Mouse (Mus musculus) layer of hippocampus, postnatal 25 days (tissue): ENCODE results near the gene Clptm1. TPM values are rescaled to one million over a fixed set of nuclear protein-coding genes. Genes with fewer than 3 reads are reported as not detected.
"Not testable (repeated sequence)": the region's sequence is repeated elsewhere in the genome, so short reads cannot be mapped to it uniquely, and the experiment has no call there.

Experiments
- DNase-seq, 2 experiments: peaks; one replicate each; pipeline ENCODE4 v3.0.0; 2022; ENCODE audit warnings: mixed read lengths in 2 of 2, low spot score in 1 of 2; ENCODE audit errors: extremely low spot score in 1 of 2
- total RNA-seq, 2 experiments: library from RNA; stranded (reverse); gene quantifications; 2 replicates each; pipeline ENCODE4 v1.2.3; 2021

The Clptm1 gene
- total RNA-seq, 2 experiments from 2014 or later = 148 TPM

DNA sequence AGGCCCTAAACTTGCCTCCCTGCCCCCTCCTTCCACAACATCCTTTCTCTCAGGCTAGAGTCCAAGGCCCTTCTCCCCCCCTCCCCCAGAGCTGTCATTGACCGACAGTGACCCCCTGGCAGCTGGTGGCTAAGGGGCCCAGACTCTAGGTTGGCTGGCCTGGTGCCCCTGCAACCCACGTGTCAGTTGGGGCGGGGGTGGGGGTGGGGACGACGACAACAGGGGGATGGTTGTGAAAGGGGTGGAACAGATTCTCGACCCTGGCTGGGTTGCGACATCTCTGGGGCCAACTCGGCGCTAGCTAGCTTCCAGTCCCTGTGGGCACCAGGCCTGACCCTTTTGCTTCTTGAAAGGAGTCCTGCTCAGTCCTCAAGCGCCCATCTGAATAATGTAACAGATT, 28.6 kb upstream of the Clptm1 start:
- DNase-seq = no peak

DNA sequence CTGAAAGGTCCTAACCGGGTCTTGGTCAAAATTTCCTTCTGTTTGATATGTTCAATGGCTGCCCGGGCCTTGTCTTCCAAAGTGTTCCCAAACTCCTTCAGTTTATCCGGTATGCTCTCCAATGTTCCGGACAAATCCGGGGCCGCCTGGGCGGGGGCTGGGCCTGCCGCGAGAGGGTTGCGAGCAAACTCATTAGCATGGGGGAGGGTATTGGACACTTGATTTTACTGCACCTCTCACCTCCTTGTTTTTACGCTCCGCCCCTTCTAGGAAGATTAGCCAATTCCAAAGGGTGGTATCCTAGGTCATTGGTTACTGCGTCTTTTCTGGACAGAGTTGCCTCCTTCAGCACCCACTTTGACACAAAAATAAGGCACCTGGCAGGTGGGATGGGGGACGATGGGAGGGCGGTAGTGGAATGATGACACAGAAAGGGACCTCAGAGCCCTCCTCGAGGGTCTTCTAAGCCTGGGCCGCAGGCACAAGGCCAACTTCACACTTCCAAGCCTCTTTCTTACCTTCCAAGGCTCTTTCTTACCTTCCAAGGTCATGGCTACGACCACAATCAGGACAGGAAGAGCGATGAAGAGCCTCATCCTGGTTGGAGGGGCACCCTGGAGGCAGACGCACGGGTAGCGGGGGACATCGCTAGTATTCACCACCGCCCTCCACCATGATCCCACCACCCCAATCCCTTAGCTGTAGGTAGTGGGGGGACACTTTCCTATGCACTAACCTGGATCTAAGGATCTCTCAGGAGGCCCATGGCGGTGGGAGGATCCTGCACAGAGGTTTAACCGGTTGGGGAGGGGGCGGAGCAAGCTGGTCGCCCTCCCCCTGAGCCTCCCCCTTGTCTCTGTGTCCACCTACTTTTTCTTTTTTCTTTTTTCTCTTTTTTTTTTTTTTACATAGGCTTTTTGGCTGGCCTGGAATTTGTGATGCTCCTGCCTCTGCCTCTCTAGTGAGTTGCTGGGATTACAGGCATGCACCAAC, 27.3 kb upstream of the Clptm1 start, which contains the start of gene Apoc1:
TSS of gene Apoc1 (minus strand) at position 788 of the 993 bp plus-strand sequence.
- DNase-seq = no peak

DNA sequence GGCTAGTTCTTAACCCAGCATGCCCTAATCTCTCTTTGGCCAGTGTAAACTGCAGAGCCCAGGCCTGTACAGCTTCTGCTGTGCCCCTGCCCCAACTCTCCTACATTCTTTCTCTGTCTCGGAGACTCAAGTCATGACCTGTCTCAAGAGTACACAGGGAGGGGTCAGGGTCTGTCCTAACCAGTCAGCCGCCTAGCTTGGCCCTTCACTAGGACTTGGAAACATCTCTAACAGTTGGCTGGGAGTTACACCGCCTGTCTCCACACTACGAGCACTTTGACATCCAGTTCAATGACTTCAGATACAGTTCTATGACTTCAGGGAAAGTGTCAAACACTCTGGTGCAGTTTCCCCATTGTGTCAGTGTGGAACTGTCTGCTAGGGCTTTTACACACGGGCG, 26.6 kb upstream of the Clptm1 start:
- DNase-seq = no peak

DNA sequence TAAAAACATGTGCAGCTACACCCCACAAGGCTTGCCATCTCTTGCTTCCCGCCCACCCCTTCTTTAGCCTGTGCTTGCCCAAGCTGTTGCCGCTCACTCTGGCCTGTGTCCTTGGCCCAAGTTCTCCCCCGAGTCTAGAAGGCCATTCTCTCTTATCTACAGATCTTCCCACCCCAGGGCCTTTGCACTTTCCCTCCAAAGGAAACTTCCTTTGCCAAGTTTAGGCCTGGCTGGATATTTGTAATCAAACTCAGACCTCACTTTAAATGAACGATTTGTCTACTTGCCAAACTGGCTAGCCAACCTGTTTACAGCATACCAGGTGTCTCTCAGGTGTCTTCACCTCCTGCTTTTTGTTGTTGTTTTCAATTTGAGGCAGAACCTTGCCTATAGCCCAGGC, 26.0 kb upstream of the Clptm1 start:
- no peak for DNase-seq

DNA sequence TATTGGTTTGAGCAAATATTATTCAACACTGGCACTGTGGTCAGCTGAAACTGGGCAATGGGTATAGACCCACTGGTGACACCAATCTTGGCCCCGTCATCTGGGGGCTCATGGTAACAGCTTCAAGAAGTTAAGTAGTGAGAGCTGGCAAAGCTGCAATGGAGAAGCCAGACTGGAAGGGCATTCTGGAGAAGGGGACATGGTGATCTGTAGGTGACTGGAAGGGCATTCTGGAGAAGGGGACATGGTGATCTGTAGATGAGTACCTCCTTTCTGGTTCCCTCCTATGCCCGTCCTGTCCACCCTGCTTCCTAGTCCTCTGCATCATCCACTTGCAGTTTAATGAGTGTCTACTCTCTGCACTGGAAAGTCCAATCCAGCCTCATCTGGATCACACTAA, 23.8 kb upstream of the Clptm1 start:
- no peak for DNase-seq

DNA sequence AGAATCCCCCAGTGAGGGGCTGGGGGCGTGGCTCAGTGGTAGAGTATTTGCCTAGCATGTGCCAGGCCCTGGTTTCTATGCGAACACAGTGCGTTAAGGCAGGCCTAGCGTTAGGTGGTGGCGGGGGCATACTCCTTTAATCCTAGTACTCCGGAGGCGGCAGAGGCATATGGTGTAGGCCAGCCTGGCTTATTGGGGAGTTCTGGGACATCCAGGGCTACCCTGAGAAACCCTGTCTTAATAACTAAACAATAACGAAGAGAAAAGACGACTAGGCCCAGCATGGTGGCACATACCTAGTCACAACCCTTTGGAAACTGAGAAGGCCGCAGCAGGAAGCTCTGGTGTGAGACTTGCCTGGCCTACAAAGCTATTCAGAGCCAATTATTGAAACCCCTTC, 23.3 kb upstream of the Clptm1 start:
- no peak for DNase-seq

DNA sequence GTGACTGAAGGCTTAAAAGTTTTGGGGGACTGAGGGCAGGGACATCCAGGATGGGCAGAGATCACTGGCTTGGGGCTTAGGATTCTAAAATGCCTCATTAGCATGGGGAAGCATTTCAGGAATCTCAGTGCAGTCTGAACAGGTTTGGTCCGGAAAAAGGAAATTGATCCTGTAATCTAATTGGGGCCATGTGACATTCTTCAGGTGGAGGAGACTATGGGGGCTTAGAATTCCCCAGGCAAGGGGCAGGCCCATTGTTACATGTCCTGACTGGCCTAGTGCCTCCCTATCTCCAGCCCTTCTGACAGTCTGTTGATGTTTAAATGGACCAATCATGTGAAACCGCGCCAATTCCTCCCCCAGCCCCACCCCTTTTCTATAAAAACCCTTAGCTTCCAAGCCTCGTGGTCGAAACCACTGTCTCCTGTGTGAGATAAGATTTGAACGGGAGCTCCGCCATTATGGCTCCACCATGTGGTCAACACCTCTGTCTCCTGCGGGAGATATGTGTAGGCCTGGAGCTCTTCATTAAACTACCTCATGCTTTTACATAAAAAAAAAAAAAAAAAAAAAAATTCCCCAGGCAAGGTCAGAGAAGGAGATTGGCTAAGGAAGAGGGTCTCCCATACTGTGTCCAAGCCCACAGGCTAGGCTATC, 22.2 kb upstream of the Clptm1 start:
- DNase-seq = not testable (repeated sequence)

DNA sequence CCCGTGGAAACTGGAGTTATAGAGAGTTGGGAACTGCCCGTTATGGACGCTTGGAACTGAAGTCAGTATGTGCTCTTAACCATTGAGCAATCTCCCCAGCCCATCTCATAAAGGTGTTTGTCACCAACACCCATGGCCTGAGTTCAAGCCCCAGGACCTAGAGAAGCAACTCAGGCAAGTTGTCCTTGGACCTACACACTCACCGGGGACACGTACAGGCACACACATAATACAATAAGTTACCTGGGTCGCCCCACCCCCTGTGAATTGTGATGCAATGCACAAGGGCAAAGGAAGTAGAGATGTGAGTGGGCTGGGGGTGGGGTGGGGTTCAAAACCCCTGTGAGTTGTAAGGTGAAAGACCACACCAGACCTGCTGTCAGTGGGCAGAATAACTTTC, 21.7 kb upstream of the Clptm1 start:
- DNase-seq = no peak

DNA sequence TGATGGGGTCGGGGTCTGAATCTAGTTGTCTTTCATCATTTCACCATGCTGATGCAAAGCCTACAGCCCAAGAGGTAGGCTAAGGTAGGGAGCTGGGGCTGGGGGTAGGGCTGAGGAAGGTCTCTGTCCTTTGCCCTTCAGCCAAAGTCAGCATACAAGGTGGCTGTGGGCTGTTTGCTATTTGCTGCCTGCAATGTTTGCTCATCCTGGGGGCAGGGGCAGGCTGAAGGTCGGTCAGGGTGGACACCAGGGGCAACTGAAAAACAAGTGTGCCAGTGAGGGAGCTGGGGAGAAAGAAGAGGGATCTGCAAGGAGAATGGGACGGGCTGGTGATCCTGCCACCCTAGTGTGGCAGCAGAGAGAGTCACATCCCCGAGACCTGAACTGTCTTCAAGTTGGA, 20.5 kb upstream of the Clptm1 start:
- DNase-seq = no peak

DNA sequence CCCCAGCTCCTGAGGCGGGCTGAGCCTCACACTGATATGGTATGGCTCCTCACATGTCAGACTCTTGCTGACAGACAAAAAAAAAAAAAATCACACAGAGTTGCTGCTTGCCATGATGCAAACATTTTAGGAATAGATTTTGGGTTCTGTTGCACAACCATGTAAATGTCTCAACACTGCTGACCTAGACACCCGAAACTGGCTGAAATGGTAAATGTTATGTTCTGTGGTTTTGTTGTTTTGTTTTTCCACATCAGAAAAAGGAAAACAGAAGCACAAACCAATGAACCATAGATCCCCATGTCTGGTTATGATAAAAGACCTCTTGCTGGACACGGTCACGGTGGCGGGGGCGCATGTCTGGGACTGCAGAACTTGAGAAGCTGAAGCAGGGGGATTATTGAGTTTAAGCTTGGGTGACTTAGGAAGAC, 19.0 kb upstream of the Clptm1 start:
- DNase-seq = no peak

DNA sequence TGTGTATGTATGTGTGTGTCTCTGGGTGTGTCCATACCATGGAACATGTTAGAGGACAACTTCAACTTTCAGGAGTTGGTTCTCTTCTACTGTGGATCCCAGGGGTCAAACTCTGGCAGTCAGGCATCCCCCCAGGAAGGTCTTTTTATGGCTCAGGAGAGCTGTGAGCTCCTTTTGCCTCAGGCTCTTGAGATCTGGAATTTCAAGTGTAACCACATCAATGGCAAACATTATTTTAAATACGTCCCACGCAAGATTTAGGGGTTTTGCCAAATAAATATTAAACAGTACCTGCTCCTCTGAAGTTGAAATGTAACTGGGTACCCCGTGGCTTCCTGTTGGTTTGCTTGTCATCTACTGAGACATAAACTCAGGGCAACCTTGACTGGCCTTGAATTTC, 18.1 kb upstream of the Clptm1 start:
- DNase-seq = no peak

DNA sequence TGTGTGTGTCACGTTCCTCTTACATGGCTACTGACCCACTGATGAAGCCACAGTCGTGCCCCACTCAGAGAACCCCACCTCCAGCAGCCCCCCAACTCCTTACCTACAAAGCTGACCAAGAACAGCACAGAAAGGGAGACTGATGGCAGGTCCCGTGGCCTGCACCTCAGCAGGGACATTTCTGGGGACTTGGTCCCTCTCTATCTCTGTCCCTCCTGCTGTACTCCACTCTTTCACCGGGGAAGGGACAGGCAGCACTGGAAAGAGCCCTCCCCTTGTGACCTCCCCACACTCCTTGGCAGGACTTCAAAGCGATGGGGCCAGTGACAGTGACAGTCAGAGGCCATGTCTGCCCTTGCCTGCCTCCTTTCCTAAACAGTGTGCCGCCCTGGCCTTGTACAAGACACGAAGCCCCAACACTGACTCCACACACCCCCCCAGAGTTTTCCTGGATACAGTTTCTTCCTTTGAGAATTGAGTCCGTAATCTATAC, 16.4 kb upstream of the Clptm1 start, which contains the start of the genes Gm44805 and Apoc4:
TSS of gene Gm44805 (minus strand) at position 222 of the 493 bp plus-strand sequence.
TSS of gene Apoc4 (minus strand) at position 278 of the 493 bp plus-strand sequence.
- no peak for DNase-seq

DNA sequence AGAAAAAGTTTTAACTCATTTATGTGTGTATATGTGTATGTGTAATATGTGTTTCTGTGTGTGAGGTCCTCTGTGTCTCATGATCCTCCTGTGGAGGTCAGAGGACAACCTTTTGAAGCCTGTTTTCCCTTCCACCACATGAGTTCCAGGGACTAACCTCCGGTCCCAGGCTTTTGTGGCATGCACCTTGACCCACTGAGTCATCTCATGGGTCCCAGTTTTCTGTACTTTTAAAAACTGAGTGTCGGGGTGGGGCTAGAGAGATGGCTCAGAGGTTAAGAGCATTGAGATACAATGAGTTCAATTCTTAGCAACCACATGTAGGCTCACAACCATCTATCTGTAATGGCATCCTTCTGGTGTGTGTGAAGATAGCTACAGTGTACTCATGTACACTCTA, 15.9 kb upstream of the Clptm1 start:
- no peak for DNase-seq

DNA sequence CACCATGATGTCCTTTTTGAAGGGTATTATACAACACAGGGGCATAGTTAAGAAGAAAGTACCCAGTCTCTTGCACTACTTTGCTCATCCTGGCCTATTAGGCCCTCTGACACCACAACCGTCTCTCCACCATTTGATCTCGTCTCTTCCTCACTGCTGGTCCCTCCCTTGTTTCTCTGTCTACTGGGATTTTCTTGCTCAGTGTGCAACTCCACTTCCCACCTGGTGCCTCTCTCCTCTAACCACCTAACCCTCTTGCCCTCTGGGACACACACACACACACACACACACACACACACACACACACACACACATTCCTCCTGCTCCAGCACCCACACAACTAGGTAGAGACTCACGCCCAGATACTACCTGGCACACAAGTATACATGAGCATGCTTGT, 14.1 kb upstream of the Clptm1 start:
- DNase-seq = no peak

DNA sequence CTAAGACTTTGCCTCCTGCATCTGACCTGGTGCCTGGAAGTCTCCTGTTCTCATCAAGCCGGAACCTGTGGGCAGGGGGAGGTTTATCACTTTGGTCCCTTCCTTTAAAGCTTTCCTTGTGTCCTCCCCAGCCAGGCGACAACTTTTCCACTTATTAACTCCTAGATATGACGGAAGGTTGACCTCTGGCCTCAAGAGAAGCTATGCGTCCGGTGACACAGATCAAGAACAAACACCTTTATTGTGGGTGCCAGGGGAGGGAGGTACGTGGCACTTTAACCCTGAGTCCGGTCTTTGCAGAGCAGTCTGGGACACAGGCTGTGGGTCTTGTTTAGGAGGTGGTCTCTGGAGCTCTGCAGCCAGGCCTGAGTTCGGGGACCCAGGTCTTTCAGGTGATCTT, 13.0 kb upstream of the Clptm1 start, which contains the start of gene Apoc2:
TSS of gene Apoc2 (minus strand) at position 70 of the 400 bp plus-strand sequence.
- DNase-seq = no peak

DNA sequence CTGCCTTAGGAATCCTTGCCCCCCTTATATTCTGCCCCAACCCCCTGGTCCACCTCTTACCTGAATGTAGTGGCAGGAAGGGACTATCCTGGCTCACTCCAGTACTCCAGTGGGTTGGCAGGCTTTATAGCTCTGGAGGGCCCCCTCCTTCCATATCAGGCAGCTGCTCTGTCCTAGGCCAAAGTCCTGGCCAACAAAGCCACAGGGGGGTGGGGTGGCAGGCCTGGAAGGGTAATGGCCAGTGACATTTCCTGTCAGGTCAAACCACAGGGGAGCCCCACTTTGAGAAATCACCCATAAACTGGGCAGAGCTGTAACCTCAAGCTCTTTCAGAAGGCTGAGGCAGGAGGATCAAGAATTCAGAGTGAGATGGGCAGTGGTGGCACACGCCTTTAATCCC, 11.8 kb upstream of the Clptm1 start:
- DNase-seq = no peak

DNA sequence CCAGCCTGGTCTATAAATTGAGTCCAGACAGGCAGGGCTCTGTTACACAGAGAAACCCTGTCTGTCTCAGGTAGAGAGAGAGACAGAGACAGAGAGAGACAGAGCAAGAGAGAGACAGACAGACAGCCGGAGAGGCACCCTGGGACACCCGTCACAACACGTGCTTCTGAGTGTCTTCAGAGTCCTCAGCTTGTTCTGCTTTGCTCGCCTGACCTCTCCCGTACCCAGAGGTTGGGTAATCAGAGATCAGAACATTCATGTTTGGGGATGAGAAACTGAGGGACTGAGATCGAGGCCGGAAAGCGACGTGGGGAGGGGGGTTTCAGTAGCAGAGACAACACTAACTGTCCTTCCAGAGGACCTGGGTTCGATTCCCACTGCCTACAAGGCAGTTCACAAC, 11.0 kb upstream of the Clptm1 start:
- DNase-seq = no peak

DNA sequence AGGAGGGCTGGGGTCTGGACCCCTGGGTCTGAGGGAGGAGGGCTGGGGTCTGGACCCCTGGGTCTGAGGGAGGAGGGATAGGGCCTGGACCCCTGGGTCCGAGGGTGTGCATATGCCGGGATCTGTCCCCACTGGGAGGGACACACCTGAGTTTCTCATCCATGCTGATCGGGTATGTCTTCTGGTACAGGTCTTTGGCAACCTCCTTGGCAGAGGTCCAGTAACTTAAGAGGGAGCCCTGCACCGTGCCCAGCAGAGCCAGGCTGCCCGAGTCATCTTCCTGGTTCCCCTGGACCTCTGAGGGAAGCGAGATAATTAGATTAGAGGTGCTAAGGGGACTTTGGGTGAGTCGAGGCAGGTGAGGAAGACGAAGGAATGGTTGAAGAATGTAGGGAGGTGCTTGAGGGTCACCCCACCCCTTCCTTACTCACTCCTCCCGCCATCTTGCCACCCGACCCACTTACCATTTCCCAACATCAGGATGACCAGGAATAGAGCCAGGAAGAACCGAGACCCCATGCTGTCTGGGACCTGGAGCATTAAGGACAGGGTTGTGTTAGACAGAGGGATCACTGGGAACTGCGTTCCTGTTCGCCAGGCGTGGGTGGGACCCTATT, 8.4 kb upstream of the Clptm1 start:
- DNase-seq = no peak

DNA sequence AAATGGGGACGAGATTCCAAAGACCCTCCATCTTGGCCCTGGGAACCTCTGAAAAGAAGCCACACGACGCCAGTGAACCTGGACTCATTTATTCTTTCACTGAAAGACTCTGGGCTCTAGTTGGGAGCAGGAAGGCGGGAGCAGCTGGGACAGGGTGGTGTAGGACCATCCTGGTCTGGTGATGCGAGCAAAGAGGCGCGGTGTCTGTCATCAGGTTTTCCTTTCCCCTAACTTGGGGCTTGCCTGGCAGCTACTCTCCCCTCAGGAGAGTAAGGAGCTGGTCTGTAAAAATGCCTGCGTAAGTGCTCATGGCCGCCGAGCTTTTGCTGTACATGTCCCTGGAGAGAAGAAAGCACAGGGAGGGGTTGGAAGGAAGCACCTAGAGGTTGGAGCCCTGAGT, 6.7 kb upstream of the Clptm1 start:
- DNase-seq = no peak

DNA sequence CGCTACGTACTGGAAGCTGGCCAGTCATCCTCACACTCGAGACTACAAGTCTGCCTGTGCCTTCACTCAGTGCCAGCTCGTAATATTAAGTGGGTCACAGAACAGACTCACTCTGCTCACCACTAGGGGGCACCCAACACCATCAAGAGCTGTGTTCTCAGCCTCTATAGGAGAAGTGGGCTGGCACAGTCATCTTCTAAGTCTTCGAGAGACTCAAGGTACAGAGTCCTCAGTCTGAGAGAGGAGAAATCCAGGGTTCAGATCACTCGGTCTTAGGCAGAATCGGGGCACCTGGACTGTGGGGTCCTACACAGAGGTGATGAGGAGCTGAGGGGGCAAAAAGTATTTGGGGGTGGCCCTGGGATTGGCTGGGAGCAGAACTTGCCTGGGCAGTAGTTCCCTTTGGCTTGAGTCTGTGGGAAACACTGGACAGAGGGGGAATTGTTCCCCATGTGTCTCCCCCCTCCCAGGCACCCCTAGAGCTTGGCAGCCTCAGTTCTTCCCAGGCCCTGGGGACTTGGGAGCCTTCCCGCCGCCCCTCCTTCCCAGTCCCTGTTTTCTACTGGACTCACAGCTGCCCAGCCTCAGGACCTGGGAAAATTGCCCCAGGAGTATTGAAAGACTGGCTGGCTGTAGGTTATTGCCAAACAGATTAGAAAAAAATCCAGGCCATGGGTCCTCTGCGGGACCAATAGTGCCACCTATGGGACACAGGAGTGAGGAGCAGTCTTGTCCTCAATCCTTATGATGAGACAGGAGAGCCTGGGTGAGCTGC, 4.3 kb upstream of the Clptm1 start:
- peak; percentile 81 to 96 for DNase-seq
